Mouse (Mus musculus) frontal cortex, adult (tissue): ENCODE measurements around the gene Slc35b1.

Experiments
- ATAC-seq: cut with Nextera tagmentation; 2 replicates; pipeline ENCODE4 v1.9.2; 2017; ENCODE audit warnings: mild to moderate bottlenecking, moderate library complexity, mixed read lengths; ENCODE audit not compliant: low TSS enrichment

Slc35b1 gene

GRCm38 (mm10) chr11:95384319-95384972, at the start of gene Slc35b1:
TSS of gene Slc35b1 (plus strand) at chr11:95384692.
- ATAC-seq, result peak; percentile 90

- peak; percentile 93 for ATAC-seq
Measured at GRCm38 (mm10) chr11:95336568-95337128, 47.8 kb upstream of the Slc35b1 start, which contains the start of gene Fam117a. TSS of gene Fam117a (plus strand) at chr11:95337018.

- no peak for ATAC-seq
Measured at GRCm38 (mm10) chr11:95337129-95337813, 47.2 kb upstream of the Slc35b1 start.

GRCm38 (mm10) chr11:95337846-95338342, 46.6 kb upstream of the Slc35b1 start:
- ATAC-seq, result no peak

- no peak for ATAC-seq
Measured at GRCm38 (mm10) chr11:95339471-95340021, 44.9 kb upstream of the Slc35b1 start.

- ATAC-seq, result no peak
Measured at GRCm38 (mm10) chr11:95340259-95340658, 44.2 kb upstream of the Slc35b1 start.

- no peak for ATAC-seq
Measured at GRCm38 (mm10) chr11:95340664-95341063, 43.8 kb upstream of the Slc35b1 start.

GRCm38 (mm10) chr11:95343180-95343579, 41.3 kb upstream of the Slc35b1 start:
- peak; percentile 62; the same call in 1 of the 2 replicates for ATAC-seq

- no peak for ATAC-seq
Measured at GRCm38 (mm10) chr11:95344181-95344580, 40.3 kb upstream of the Slc35b1 start.

GRCm38 (mm10) chr11:95350289-95350688, 34.2 kb upstream of the Slc35b1 start:
- ATAC-seq, result no peak

- no peak for ATAC-seq
Measured at GRCm38 (mm10) chr11:95350960-95351359, 33.5 kb upstream of the Slc35b1 start.

- ATAC-seq, result no peak
Measured at GRCm38 (mm10) chr11:95352686-95353085, 31.8 kb upstream of the Slc35b1 start.

GRCm38 (mm10) chr11:95353226-95353625, 31.3 kb upstream of the Slc35b1 start:
- no peak for ATAC-seq

GRCm38 (mm10) chr11:95354228-95354944, 30.1 kb upstream of the Slc35b1 start:
- ATAC-seq, result no peak

GRCm38 (mm10) chr11:95354945-95355660, 29.4 kb upstream of the Slc35b1 start:
- ATAC-seq, result no peak

GRCm38 (mm10) chr11:95355661-95356011, 28.9 kb upstream of the Slc35b1 start:
- ATAC-seq, result no peak

- ATAC-seq, result no peak
Measured at GRCm38 (mm10) chr11:95356039-95356438, 28.5 kb upstream of the Slc35b1 start.

- ATAC-seq, result no peak
Measured at GRCm38 (mm10) chr11:95356469-95357273, 27.8 kb upstream of the Slc35b1 start.

GRCm38 (mm10) chr11:95358263-95358662, 26.2 kb upstream of the Slc35b1 start:
- ATAC-seq, result no peak

- ATAC-seq, result no peak
Measured at GRCm38 (mm10) chr11:95364388-95364787, 20.1 kb upstream of the Slc35b1 start.
